Mouse (Mus musculus) heart, embryonic 11.5 days (tissue): ENCODE results near the gene Pibf1. TPM values are rescaled to one million over a fixed set of nuclear protein-coding genes. Genes with fewer than 3 reads are reported as not detected.
A peak's percentile ranks its signal among the peaks of the same experiment; 100 is the strongest.

Source experiments
- ATAC-seq: fragments of 200-750 bp; cut with Nextera tagmentation; replicated peaks from 2 replicates; pipeline ENCODE4 v1.8.0; 2017; ENCODE audit warnings: moderate library complexity; ENCODE audit not compliant: insufficient number of reproducible peaks, low FRiP score, low TSS enrichment
- H3K27ac ChIP-seq: fragments of 300-500 bp; sonication (generic); 2 replicates; pipeline ENCODE4 v1.5.1; 2014; ENCODE audit warnings: mild to moderate bottlenecking, low read depth, low read length
- H3K27me3 ChIP-seq: fragments of 300-500 bp; sonication (generic); 2 replicates; pipeline ENCODE4 v1.6.1; 2014; ENCODE audit warnings: mild to moderate bottlenecking, low read length, mixed read lengths; ENCODE audit not compliant: control insufficient read depth, insufficient read depth
- H3K36me3 ChIP-seq: fragments of 300-500 bp; sonication (generic); 2 replicates; pipeline ENCODE4 v1.6.1; 2014; ENCODE audit warnings: mild to moderate bottlenecking, low read length, moderate library complexity, mixed read lengths; ENCODE audit not compliant: control insufficient read depth, insufficient read depth
- H3K4me1 ChIP-seq: fragments of 300-500 bp; sonication (generic); 2 replicates; pipeline ENCODE4 v1.6.1; 2014; ENCODE audit warnings: low read length; ENCODE audit not compliant: control insufficient read depth, insufficient read depth
- H3K4me2 ChIP-seq: fragments of 300-500 bp; sonication (generic); 2 replicates; pipeline ENCODE4 v1.6.1; 2014; ENCODE audit warnings: mild to moderate bottlenecking, moderate library complexity
- H3K4me3 ChIP-seq: fragments of 300-500 bp; sonication (generic); 2 replicates; pipeline ENCODE4 v1.5.1; 2014; ENCODE audit warnings: low read depth, low read length
- H3K9ac ChIP-seq: fragments of 300-500 bp; sonication (generic); 2 replicates; pipeline ENCODE4 v1.6.1; 2014; ENCODE audit warnings: mild to moderate bottlenecking, low read depth, low read length, moderate library complexity
- H3K9me3 ChIP-seq: fragments of 300-500 bp; sonication (generic); replicated peaks from 2 replicates; pipeline ENCODE4 v1.6.1; 2016; ENCODE audit warnings: low read length; ENCODE audit not compliant: control insufficient read depth
- WGBS: fragments of 180-500 bp; shearing (Covaris S2); extraction: QIAGEN DNeasy Blood & Tissue Kit; methylation state at CpG from one replicate; pipeline ENCODE4 v1.1.7; 2014; ENCODE audit not compliant: insufficient replicate concordance; 5-methylcytosine and 5-hydroxymethylcytosine counted together
- polyA plus RNA-seq: library from polyadenylated mRNA; unstranded; fragments of >200 nt; fragmentation: Nextera tagmentation; extraction: Ambion mirVana; gene quantifications from 2 replicates; pipeline ENCODE4 v1.2.1, GENCODE M21; 2014

Pibf1 gene
- polyA plus RNA-seq, 1 experiment from 2014 or later = 16.7 TPM

DNA sequence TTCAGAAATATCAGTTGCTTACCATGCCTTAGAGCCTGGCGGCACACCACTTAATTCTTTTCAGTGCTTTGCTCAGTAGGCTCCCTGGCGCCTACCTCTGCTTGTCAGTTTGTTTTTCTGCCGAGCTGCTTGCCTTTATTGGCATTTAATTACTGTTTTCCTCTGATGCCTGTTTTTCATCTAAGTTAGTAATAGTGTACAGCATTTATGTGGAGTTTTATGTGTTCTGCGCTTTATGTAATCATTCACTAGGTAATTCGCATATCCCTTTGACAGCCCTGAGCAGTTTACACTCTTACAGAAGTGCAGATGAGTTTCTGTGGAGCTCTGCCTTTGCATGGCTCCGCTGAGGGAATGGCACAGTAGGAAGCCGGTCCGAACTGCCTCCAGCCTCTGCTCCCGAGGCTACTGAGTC lies 120.5 kb downstream of the Pibf1 start:
- H3K9ac ChIP-seq = no peak overlapping the region

DNA sequence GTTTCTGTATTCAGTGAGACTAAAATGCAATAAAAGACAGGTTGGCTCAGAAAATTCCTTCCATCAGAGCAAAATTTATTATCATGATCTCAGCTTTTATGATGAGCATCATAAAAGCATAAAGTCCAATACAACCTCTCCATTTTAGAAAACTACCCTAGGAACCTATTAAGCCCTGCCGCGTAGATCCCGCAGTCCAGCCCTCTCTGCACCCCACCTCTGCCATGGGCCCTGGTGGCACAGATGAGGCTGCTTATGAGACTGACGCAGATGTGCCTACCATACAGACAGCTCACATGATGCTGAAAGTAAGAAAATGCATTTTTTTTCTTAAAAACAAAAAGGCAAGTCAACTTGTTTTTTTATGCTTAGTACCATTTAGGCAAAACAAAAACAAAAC lies 126.7 kb downstream of the Pibf1 start:
- Histone ChIP-seq H3K4me3 (no peak overlapping the region), H3K27ac (no peak overlapping the region), H3K36me3 (peaks cover 3% of the 10 kb centered on the region; the same call in 1 of the 2 replicates), H3K9me3 (no peaks in the 10 kb centered on the region), H3K9ac (no peak overlapping the region), H3K27me3 (no peaks in the 10 kb centered on the region), H3K4me2 (no peak overlapping the region), H3K4me1 (no peaks in the 10 kb centered on the region)
- WGBS = 89% methylated on average over 4 of the region's 4 CpGs
- no peak for ATAC-seq

More for the DNA sequence above, 120.5 kb downstream of the Pibf1 start:
- Histone ChIP-seq H3K4me1 (no peaks in the 10 kb centered on the region), H3K36me3 (peaks cover 3% of the 10 kb centered on the region; the same call in 1 of the 2 replicates), H3K4me3 (no peak overlapping the region), H3K4me2 (peak overlapping the region; percentile 22; the same call in 1 of the 2 replicates), H3K9me3 (no peaks in the 10 kb centered on the region), H3K27me3 (no peaks in the 10 kb centered on the region), H3K27ac (no peak overlapping the region)
- WGBS = 21% methylated on average over 9 of the region's 9 CpGs
- ATAC-seq = no peak

DNA sequence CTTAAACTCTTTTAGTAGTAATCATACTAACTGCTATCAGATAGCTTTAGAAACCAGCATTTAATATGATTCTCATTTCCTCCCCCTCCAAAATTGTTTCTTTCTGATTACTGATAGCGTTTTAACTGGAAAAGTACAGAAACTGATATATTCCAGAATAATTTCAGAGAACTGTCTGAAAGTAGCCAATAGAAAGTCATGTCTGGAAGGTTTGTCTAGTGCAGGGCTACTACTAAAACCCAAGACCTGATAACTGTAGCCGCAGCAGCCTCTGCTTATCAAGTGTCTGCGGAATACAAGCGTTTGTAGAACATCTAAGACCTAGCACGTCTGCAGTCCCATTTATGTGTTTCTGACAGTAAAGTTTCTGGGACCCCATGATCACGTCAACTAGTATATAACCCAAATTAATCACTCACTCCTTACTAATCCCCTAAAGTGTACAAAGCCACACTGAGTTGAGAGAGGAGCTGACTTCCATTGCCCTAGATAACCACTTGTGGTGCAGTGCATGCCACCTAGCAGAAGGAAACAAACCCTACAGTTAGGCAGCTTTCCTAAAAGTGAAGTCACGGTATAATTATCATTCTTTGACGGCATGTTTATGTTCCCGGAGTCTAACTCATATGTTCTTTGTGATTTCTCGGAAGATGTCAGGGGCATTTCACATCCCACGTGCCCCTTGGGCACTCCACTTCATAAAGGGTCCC lies 130.0 kb downstream of the Pibf1 start:
- Histone ChIP-seq H3K27ac (no peak overlapping the region), H3K9me3 (no peaks in the 10 kb centered on the region), H3K9ac (no peak overlapping the region), H3K4me1 (no peaks in the 10 kb centered on the region), H3K4me3 (no peak overlapping the region), H3K36me3 (0 out of 2 replicates have a peak, but pooled peaks cover 3% of the 10 kb centered on the region), H3K27me3 (no peaks in the 10 kb centered on the region), H3K4me2 (no peak overlapping the region)
- no peak for ATAC-seq
- WGBS = 71% methylated on average over 11 of the region's 11 CpGs

DNA sequence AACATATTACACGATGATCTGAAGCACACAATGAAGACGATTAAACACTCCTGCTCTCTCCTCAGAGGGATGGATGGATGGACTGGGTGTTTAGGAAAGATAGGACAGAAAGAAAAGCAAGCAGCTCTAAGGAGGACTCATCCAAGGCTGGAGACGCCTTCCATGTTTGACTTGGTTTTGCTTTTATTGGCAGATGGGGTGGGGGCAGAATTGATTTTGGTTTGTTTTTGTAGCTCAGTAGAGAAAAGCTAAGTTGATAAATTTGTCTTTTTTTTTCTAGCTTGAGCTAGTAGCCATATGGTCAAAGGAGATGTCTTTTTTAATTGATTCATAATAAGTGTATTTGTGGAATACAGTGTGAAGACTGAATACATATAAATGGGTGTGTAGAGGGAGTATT lies 133.8 kb downstream of the Pibf1 start:
- WGBS = 87% methylated on average over 3 of the region's 3 CpGs
- no peak overlapping the region for H3K27ac ChIP-seq
- no peaks in the 10 kb centered on the region for H3K4me1 ChIP-seq
- H3K4me3 ChIP-seq = no peak overlapping the region
- H3K36me3 ChIP-seq = 0 out of 2 replicates have a peak, but pooled peaks cover 3% of the 10 kb centered on the region
- no peak for ATAC-seq
- no peak overlapping the region for H3K4me2 ChIP-seq
- H3K9me3 ChIP-seq = no peaks in the 10 kb centered on the region
- no peaks in the 10 kb centered on the region for H3K27me3 ChIP-seq
- no peak overlapping the region for H3K9ac ChIP-seq

DNA sequence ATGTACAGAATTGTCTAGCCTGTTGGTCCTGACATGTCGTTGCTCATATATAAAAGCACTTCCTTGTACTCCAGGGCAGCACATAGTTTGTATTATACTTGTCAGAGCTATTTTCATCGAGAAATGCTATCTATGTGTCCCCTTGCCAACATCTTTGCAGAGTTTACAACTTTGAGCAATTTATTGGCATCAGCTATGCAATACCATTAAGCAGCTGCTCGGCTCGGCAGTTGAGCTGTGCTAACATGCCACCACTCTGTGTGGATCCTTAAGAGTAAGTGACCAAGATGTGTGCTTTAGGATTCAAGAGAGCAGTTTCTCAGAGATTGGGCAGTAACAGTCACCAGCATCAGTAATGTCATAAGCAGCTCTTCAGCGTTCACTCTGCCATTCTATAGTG lies 137.9 kb downstream of the Pibf1 start:
- ATAC-seq = no peak

DNA sequence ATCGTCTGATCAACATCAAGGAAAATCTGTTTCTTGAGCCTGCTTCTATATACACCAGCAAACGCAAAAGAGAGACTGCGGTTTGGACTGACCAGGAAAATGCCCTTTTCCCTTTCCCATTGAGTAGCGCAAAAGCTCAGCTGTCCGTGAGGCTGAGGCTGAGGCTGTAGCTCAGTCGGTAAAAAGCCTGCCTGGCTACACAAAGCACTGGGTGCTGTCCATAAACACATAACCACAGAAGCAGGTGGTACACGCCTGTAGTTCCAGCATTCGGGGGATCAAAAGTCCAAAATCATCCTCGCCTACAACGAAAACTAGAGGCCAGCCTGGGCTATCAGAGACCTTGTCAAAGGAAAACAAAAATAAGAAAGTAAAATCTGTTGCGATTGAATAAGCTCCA lies 141.3 kb downstream of the Pibf1 start:
- 89% methylated on average over 11 of the region's 11 CpGs for WGBS
- no peaks in the 10 kb centered on the region for H3K9me3 ChIP-seq
- H3K36me3 ChIP-seq = no peaks in the 10 kb centered on the region
- H3K4me1 ChIP-seq = no peaks in the 10 kb centered on the region
- H3K27me3 ChIP-seq = no peaks in the 10 kb centered on the region
- no peak overlapping the region for H3K9ac ChIP-seq
- H3K27ac ChIP-seq = no peak overlapping the region
- H3K4me3 ChIP-seq = no peak overlapping the region
- no peak for ATAC-seq
- no peak overlapping the region for H3K4me2 ChIP-seq

More for the DNA sequence above, 137.9 kb downstream of the Pibf1 start:
- Histone ChIP-seq H3K4me3 (no peak overlapping the region), H3K4me1 (no peaks in the 10 kb centered on the region), H3K36me3 (no peaks in the 10 kb centered on the region), H3K9me3 (no peaks in the 10 kb centered on the region), H3K27ac (no peak overlapping the region), H3K9ac (no peak overlapping the region), H3K4me2 (no peak overlapping the region), H3K27me3 (no peaks in the 10 kb centered on the region)
- WGBS = 85% methylated on average over 5 of the region's 5 CpGs

DNA sequence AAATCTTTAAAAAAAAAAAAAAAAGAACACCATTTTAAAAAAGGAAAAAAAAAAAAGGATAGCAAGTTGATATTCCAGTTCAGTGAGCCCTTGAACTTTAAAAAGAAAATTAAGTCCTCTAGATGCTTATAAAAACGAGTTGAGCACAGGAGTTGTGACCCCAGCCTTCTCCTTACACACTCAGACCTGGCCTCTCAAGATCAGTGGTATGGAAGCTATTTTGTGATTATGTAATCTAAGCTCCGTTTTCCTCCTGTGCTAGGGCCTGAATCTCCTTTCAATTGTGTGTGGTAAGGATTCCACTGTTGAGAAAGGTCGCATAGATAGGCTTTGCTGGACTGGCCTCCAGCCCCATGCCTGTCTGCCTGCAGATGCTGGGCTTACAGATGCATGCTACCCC lies 145.3 kb downstream of the Pibf1 start:
- Histone ChIP-seq H3K27me3 (no peaks in the 10 kb centered on the region), H3K4me2 (no peak overlapping the region), H3K4me1 (no peaks in the 10 kb centered on the region), H3K9ac (no peak overlapping the region), H3K27ac (no peak overlapping the region), H3K36me3 (no peaks in the 10 kb centered on the region; the same call in 1 of the 2 replicates), H3K9me3 (no peaks in the 10 kb centered on the region), H3K4me3 (no peak overlapping the region)
- 63% methylated on average over 3 of the region's 3 CpGs for WGBS
- no peak for ATAC-seq

DNA sequence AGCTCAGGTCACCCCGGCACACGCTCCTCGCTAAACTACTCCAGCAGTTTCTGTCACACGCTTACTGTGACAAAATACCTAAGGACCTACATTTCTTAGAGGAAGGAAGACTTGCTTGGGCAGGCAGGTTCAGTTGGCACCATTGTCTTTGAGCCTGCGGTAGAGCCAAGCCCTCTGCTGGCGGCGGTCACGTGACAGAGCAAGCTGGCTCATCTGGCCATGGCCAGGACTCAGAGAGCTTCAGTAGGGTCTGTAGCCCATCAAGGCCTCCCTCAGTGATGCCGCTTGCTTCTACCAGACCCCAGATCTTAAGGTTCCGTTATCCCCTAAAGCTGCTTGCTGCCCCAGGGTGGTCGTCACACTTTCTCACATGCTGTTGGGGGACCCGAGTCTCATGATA lies 162.8 kb downstream of the Pibf1 start:
- no peak for ATAC-seq
- 86% methylated on average over 12 of the region's 12 CpGs for WGBS
- H3K4me1 ChIP-seq = no peaks in the 10 kb centered on the region
- H3K9ac ChIP-seq = no peak overlapping the region
- H3K27ac ChIP-seq = no peak overlapping the region
- no peaks in the 10 kb centered on the region for H3K36me3 ChIP-seq
- no peak overlapping the region for H3K4me2 ChIP-seq
- no peaks in the 10 kb centered on the region for H3K27me3 ChIP-seq
- no peaks in the 10 kb centered on the region for H3K9me3 ChIP-seq
- no peak overlapping the region for H3K4me3 ChIP-seq

DNA sequence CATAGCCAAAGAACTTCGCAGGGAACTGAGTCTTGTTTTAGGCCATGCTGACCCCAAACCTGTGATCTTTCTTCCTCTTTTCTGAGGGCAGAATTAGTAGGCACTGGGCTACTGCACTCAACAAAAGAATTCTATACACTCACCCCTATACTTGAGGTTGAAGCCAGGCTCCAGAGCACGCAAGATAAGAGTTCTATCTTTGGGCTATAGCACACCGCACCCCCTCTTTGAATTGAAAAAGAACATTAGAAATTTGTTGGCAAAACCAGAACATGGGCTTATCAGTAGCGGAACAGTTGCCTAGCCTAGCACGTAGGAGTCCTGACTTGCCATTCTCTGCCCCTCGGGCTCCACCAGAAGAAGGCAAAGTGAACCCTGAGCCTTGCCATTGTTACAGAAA lies 164.6 kb downstream of the Pibf1 start:
- 71% methylated on average over 6 of the region's 6 CpGs for WGBS
- ATAC-seq = no peak
- H3K9ac ChIP-seq = no peak overlapping the region
- no peaks in the 10 kb centered on the region for H3K36me3 ChIP-seq
- H3K9me3 ChIP-seq = no peaks in the 10 kb centered on the region
- H3K4me1 ChIP-seq = no peaks in the 10 kb centered on the region
- no peak overlapping the region for H3K4me2 ChIP-seq
- H3K27ac ChIP-seq = no peak overlapping the region
- H3K27me3 ChIP-seq = no peaks in the 10 kb centered on the region
- no peak overlapping the region for H3K4me3 ChIP-seq
